In genomic region chr15:77955440-77956403, GRCm38 (mm10) we compare ENCODE assay signal across 8 mouse cellular contexts. TPM values are rescaled to one million over a fixed set of nuclear protein-coding genes. Genes with fewer than 3 reads are reported as not detected.
DNase-seq lines count a peak whose midpoint lies in the region; ATAC-seq and TF ChIP-seq lines count a peak whose summit lies in the region.

No protein-coding gene starts in this region.

- H3K27me3 ChIP-seq in lung, embryonic 15.5 days, result peaks cover 20% of the 10 kb centered on the region
- H3K27me3 ChIP-seq in cerebellum, adult 2 months (ENCODE audit: control insufficient read depth, insufficient read depth, low read length), result no peaks in the 10 kb centered on the region
- H3K27me3 ChIP-seq in forebrain, embryonic 14.5 days (replicated peaks; ENCODE audit: control insufficient read depth, insufficient read depth, low read length), result no peaks in the 10 kb centered on the region
- H3K27me3 ChIP-seq in limb, embryonic 13.5 days, result peaks cover 17% of the 10 kb centered on the region
- H3K27me3 ChIP-seq in neural tube, embryonic 13.5 days, result peaks cover 8% of the 10 kb centered on the region

- H3K4me3 ChIP-seq in lung, embryonic 15.5 days, result peak overlapping the region; percentile 52
- peak overlapping the region; percentile 61 for H3K4me3 ChIP-seq in cerebellum, adult 2 months (replicated peaks; ENCODE audit: insufficient read depth, low read depth, low read length)
- peak overlapping the region; percentile 54 for H3K4me3 ChIP-seq in forebrain, embryonic 14.5 days (ENCODE audit: low read depth, low read length)
- H3K4me3 ChIP-seq in limb, embryonic 13.5 days, result peak overlapping the region; percentile 54
- H3K4me3 ChIP-seq in neural tube, embryonic 13.5 days, result peak overlapping the region; percentile 54

- TF ChIP-seq POLR2A in cerebellum, adult 2 months (IDR thresholded peaks at IDR 0.05; ENCODE audit: borderline replicate concordance, insufficient read depth, low read length), result no peak

- 6% methylated on average over 52 of the region's 52 CpGs for WGBS in lung, embryonic 15.5 days
- WGBS in cerebellum, adult 2 months, result 6% methylated on average over 52 of the region's 52 CpGs
- 11% methylated on average over 52 of the region's 52 CpGs for WGBS in forebrain, embryonic 14.5 days
- WGBS in limb, embryonic 13.5 days, result 8% methylated on average over 52 of the region's 52 CpGs
- WGBS in neural tube, embryonic 13.5 days, result 8% methylated on average over 52 of the region's 52 CpGs

- ATAC-seq in lung, embryonic 15.5 days (ENCODE audit: borderline replicate concordance, extremely low read depth, low FRiP score, low TSS enrichment), result peak; percentile 27; the same call in 1 of the 2 replicates
- peak; percentile 60; the same call in 1 of the 2 replicates for ATAC-seq in forebrain, embryonic 14.5 days
- ATAC-seq in limb, embryonic 13.5 days (ENCODE audit: low FRiP score, low read depth), result no peak
- ATAC-seq in neural tube, embryonic 13.5 days (ENCODE audit: low read depth), result peak; percentile 70
- no peak for ATAC-seq in monocyte, adult 5-6 weeks (replicated peaks; ENCODE audit: insufficient number of reproducible peaks, low FRiP score, low TSS enrichment, poor library complexity, severe bottlenecking)

- H3K4me2 ChIP-seq in lung, embryonic 15.5 days, result peak overlapping the region; percentile 90
- peak overlapping the region; percentile 82 for H3K4me2 ChIP-seq in forebrain, embryonic 14.5 days (ENCODE audit: low read length)
- H3K4me2 ChIP-seq in limb, embryonic 13.5 days (replicated peaks), result peak overlapping the region; percentile 91
- H3K4me2 ChIP-seq in neural tube, embryonic 13.5 days, result peak overlapping the region; percentile 86

- H3K4me1 ChIP-seq in lung, embryonic 15.5 days, result peaks cover 22% of the 10 kb centered on the region
- peaks cover 31% of the 10 kb centered on the region for H3K4me1 ChIP-seq in cerebellum, adult 2 months (ENCODE audit: control insufficient read depth, insufficient read depth, low read length)
- H3K4me1 ChIP-seq in forebrain, embryonic 14.5 days (ENCODE audit: control insufficient read depth, insufficient read depth, low read length), result peaks cover 11% of the 10 kb centered on the region
- peaks cover 20% of the 10 kb centered on the region for H3K4me1 ChIP-seq in limb, embryonic 13.5 days
- H3K4me1 ChIP-seq in neural tube, embryonic 13.5 days (replicated peaks), result peaks cover 37% of the 10 kb centered on the region

- H3K36me3 ChIP-seq in lung, embryonic 15.5 days, result peaks cover 23% of the 10 kb centered on the region
- peaks cover 50% of the 10 kb centered on the region for H3K36me3 ChIP-seq in forebrain, embryonic 14.5 days (ENCODE audit: control insufficient read depth, insufficient read depth, low read length)
- peaks cover 47% of the 10 kb centered on the region for H3K36me3 ChIP-seq in limb, embryonic 13.5 days
- peaks cover 44% of the 10 kb centered on the region for H3K36me3 ChIP-seq in neural tube, embryonic 13.5 days

- H3K9ac ChIP-seq in lung, embryonic 15.5 days, result peak overlapping the region; percentile 24
- peak overlapping the region; percentile 66 for H3K9ac ChIP-seq in forebrain, embryonic 14.5 days (ENCODE audit: low read length)
- peak overlapping the region; percentile 63 for H3K9ac ChIP-seq in limb, embryonic 13.5 days
- peak overlapping the region; percentile 76 for H3K9ac ChIP-seq in neural tube, embryonic 13.5 days

- H3K9me3 ChIP-seq in lung, embryonic 15.5 days, result no peaks in the 10 kb centered on the region
- no peaks in the 10 kb centered on the region for H3K9me3 ChIP-seq in forebrain, embryonic 14.5 days (replicated peaks; ENCODE audit: control insufficient read depth, low read length)
- no peaks in the 10 kb centered on the region for H3K9me3 ChIP-seq in limb, embryonic 13.5 days
- H3K9me3 ChIP-seq in neural tube, embryonic 13.5 days, result no peaks in the 10 kb centered on the region

- TF ChIP-seq CTCF in cerebellum, adult 2 months (IDR thresholded peaks at IDR 0.05; ENCODE audit: borderline replicate concordance, insufficient read depth, low read depth, low read length), result no peak

- DNase-seq in lung, postnatal 25 days (ENCODE audit: low spot score), result no peak
- DNase-seq in cerebellum, adult 2 months, result peak; percentile 54 to 68
- DNase-seq in forebrain, embryonic 14.5 days (ENCODE audit: low spot score), result peak; percentile 41
- DNase-seq in urinary bladder, postnatal 10 days (ENCODE audit: low spot score), result no peak

- no peak overlapping the region for H3K27ac ChIP-seq in lung, embryonic 15.5 days
- H3K27ac ChIP-seq in cerebellum, adult 2 months (ENCODE audit: insufficient read depth, low read length), result peak overlapping the region; percentile 9
- H3K27ac ChIP-seq in forebrain, embryonic 14.5 days (ENCODE audit: low read depth, low read length), result peak overlapping the region; percentile 59
- no peak overlapping the region for H3K27ac ChIP-seq in limb, embryonic 13.5 days
- peak overlapping the region; percentile 52 for H3K27ac ChIP-seq in neural tube, embryonic 13.5 days (replicated peaks)

RNA-seq across cellular contexts. Expression of gene Foxred2, which starts 0.8 kb away (rescaled TPM):
- 3.8 TPM in 2 replicates for polyA plus RNA-seq in lung, embryonic 15.5 days (2015; fragmentation: Nextera tagmentation; extraction: Ambion mirVana)
- polyA plus RNA-seq in cerebellum, adult 2 months (2012; rRNA removed), result 30.0 and 33.4 TPM in 2 replicates
- polyA plus RNA-seq in forebrain, embryonic 14.5 days (2014; fragmentation: Nextera tagmentation; extraction: Ambion mirVana), result 12.3 and 12.8 TPM in 2 replicates
- 6.2 and 6.9 TPM in 2 replicates for polyA plus RNA-seq in limb, embryonic 13.5 days (2015; fragmentation: Nextera tagmentation; extraction: Ambion mirVana)
- 6.7 and 7.2 TPM in 2 replicates for polyA plus RNA-seq in neural tube, embryonic 13.5 days (2015; fragmentation: Nextera tagmentation; extraction: Ambion mirVana)
- total RNA-seq in monocyte, adult 5-6 weeks (2017), result 4.6 to 5.4 TPM (median 5.1 TPM) in 3 replicates

RNA-seq across cellular contexts. Expression of gene Eif3d, which starts 14.9 kb away (rescaled TPM):
- 178 and 187 TPM in 2 replicates for polyA plus RNA-seq in lung, embryonic 15.5 days (2015; fragmentation: Nextera tagmentation; extraction: Ambion mirVana)
- 119 and 126 TPM in 2 replicates for polyA plus RNA-seq in cerebellum, adult 2 months (2012; rRNA removed)
- 167 and 199 TPM in 2 replicates for polyA plus RNA-seq in forebrain, embryonic 14.5 days (2014; fragmentation: Nextera tagmentation; extraction: Ambion mirVana)
- 211 and 218 TPM in 2 replicates for polyA plus RNA-seq in limb, embryonic 13.5 days (2015; fragmentation: Nextera tagmentation; extraction: Ambion mirVana)
- polyA plus RNA-seq in neural tube, embryonic 13.5 days (2015; fragmentation: Nextera tagmentation; extraction: Ambion mirVana), result 175 and 185 TPM in 2 replicates
- 119 to 136 TPM (median 124 TPM) in 3 replicates for total RNA-seq in monocyte, adult 5-6 weeks (2017)

RNA-seq across cellular contexts. Expression of gene Txn2, which starts 26.9 kb away (rescaled TPM):
- 207 and 211 TPM in 2 replicates for polyA plus RNA-seq in lung, embryonic 15.5 days (2015; fragmentation: Nextera tagmentation; extraction: Ambion mirVana)
- polyA plus RNA-seq in cerebellum, adult 2 months (2012; rRNA removed), result 221 and 225 TPM in 2 replicates
- polyA plus RNA-seq in forebrain, embryonic 14.5 days (2014; fragmentation: Nextera tagmentation; extraction: Ambion mirVana), result 269 and 291 TPM in 2 replicates
- 237 and 238 TPM in 2 replicates for polyA plus RNA-seq in limb, embryonic 13.5 days (2015; fragmentation: Nextera tagmentation; extraction: Ambion mirVana)
- polyA plus RNA-seq in neural tube, embryonic 13.5 days (2015; fragmentation: Nextera tagmentation; extraction: Ambion mirVana), result 206 and 209 TPM in 2 replicates
- total RNA-seq in monocyte, adult 5-6 weeks (2017), result 27.0 to 38.4 TPM (median 33.9 TPM) in 3 replicates

Comparison
In these comparisons a context has a peak if more than half of its experiments do, and no peak if none do; other contexts are left out.
1. ATAC-seq: peak in lung, embryonic 15.5 days (single experiment), forebrain, embryonic 14.5 days (single experiment) and neural tube, embryonic 13.5 days (single experiment); none in limb, embryonic 13.5 days (single experiment) and monocyte, adult 5-6 weeks (single experiment).
2. H3K27ac ChIP-seq: peak in cerebellum, adult 2 months (single experiment), forebrain, embryonic 14.5 days (single experiment) and neural tube, embryonic 13.5 days (single experiment); none in lung, embryonic 15.5 days (single experiment) and limb, embryonic 13.5 days (single experiment).
3. H3K9ac ChIP-seq: peak in every context shown above with its lines; median percentile 76 in neural tube, embryonic 13.5 days; 66 in forebrain, embryonic 14.5 days; 63 in limb, embryonic 13.5 days; 24 in lung, embryonic 15.5 days.
4. DNase-seq: peak in cerebellum, adult 2 months (2 of 2) and forebrain, embryonic 14.5 days (single experiment); none in lung, postnatal 25 days (single experiment) and urinary bladder, postnatal 10 days (single experiment).
5. Peak in every context shown above with its lines, with median percentiles within 50 percentile points of each other: H3K4me2 ChIP-seq and H3K4me3 ChIP-seq.